8 mouse cellular contexts compared by ENCODE assay signal in the genomic region with DNA sequence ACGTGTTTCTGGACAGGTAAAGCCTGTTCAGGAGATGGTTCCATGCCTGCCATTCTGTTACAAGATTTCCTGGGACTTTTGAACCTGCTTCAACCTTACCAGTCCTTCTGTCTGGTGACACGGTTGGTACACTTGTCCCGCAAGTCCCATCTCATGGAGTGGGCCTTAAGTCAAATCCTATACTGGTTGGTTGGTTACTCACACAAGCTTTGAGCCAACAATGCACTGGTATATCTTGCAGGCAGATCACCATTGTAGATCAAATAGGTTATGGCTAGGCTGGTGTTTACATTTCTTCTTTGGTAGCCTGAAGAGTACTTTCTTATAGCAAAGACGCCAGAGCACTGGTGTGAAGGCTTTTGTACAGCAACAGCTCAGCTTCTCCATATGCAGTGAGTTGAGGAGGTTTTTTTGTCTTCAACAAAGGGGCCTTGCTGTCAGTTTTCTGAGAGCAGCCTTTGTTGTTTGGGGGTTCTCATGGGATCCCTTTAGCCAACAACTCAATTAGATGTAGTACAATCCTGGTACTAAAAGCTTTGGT. TPM values are rescaled to one million over a fixed set of nuclear protein-coding genes. Genes with fewer than 3 reads are reported as not detected.
DNase-seq lines count a peak whose midpoint lies in the region; ATAC-seq and TF ChIP-seq lines count a peak whose summit lies in the region.

No protein-coding gene starts in this region.

- 75% methylated on average over 4 of the region's 4 CpGs for WGBS in forebrain, embryonic 14.5 days
- 88% methylated on average over 4 of the region's 4 CpGs for WGBS in limb, embryonic 13.5 days
- WGBS in neural tube, embryonic 15.5 days = 86% methylated on average over 4 of the region's 4 CpGs
- WGBS in thymus, adult 2 months = 85% methylated on average over 4 of the region's 4 CpGs

- no peak for TF ChIP-seq CTCF in left cerebral cortex, adult 2 months (IDR thresholded peaks at IDR 0.05)
- TF ChIP-seq CTCF in thymus, adult 2 months (IDR thresholded peaks at IDR 0.05; ENCODE audit: borderline replicate concordance, control insufficient read depth, extremely low read depth, insufficient read depth, low read length, poor library complexity) = no peak

- H3K36me3 ChIP-seq in forebrain, embryonic 14.5 days (ENCODE audit: control insufficient read depth, insufficient read depth, low read length) = no peaks in the 10 kb centered on the region
- no peaks in the 10 kb centered on the region for H3K36me3 ChIP-seq in limb, embryonic 13.5 days
- H3K36me3 ChIP-seq in neural tube, embryonic 15.5 days = no peaks in the 10 kb centered on the region
- no peaks in the 10 kb centered on the region for H3K36me3 ChIP-seq in thymus, adult 2 months (ENCODE audit: control insufficient read depth, insufficient read depth, low read length)

- H3K9ac ChIP-seq in forebrain, embryonic 14.5 days (ENCODE audit: low read length) = peak overlapping the region; percentile 70
- peak overlapping the region; percentile 64 for H3K9ac ChIP-seq in limb, embryonic 13.5 days
- peak overlapping the region; percentile 58; the same call in 1 of the 2 replicates for H3K9ac ChIP-seq in neural tube, embryonic 15.5 days (replicated peaks)

- H3K4me3 ChIP-seq in left cerebral cortex, adult 2 months = peak overlapping the region; percentile 49
- H3K4me3 ChIP-seq in forebrain, embryonic 14.5 days (ENCODE audit: low read depth, low read length) = peak overlapping the region; percentile 34
- H3K4me3 ChIP-seq in limb, embryonic 13.5 days = peak overlapping the region; percentile 51
- H3K4me3 ChIP-seq in neural tube, embryonic 15.5 days (replicated peaks) = peak overlapping the region; percentile 44
- no peak overlapping the region for H3K4me3 ChIP-seq in thymus, adult 2 months (ENCODE audit: control insufficient read depth, insufficient read depth, low read length)

- no peaks in the 10 kb centered on the region for H3K4me1 ChIP-seq in forebrain, embryonic 14.5 days (ENCODE audit: control insufficient read depth, insufficient read depth, low read length)
- H3K4me1 ChIP-seq in limb, embryonic 13.5 days = no peaks in the 10 kb centered on the region
- H3K4me1 ChIP-seq in neural tube, embryonic 15.5 days = peaks cover 4% of the 10 kb centered on the region; the same call in 1 of the 2 replicates
- H3K4me1 ChIP-seq in thymus, adult 2 months (replicated peaks; ENCODE audit: control insufficient read depth, insufficient read depth, low read length) = no peaks in the 10 kb centered on the region

- no peaks in the 10 kb centered on the region for H3K27me3 ChIP-seq in forebrain, embryonic 14.5 days (replicated peaks; ENCODE audit: control insufficient read depth, insufficient read depth, low read length)
- H3K27me3 ChIP-seq in limb, embryonic 13.5 days = peaks cover 17% of the 10 kb centered on the region; the same call in 1 of the 2 replicates
- H3K27me3 ChIP-seq in neural tube, embryonic 15.5 days (replicated peaks) = no peaks in the 10 kb centered on the region
- H3K27me3 ChIP-seq in thymus, adult 2 months (ENCODE audit: control insufficient read depth, insufficient read depth, low read length) = no peaks in the 10 kb centered on the region; the same call in 1 of the 2 replicates

- DNase-seq in left cerebral cortex, adult 2 months (ENCODE audit: extremely low spot score in 1 of 2, low spot score in 2 of 2) = peak in 1 of 2 experiments; percentile 11
- DNase-seq in left cerebral cortex, postnatal 4 days = no peak
- DNase-seq in forebrain, embryonic 14.5 days (ENCODE audit: low spot score) = no peak
- DNase-seq in thymus, adult 2 months = no peak
- DNase-seq in layer of hippocampus, adult 9-10 months (ENCODE audit: low spot score) = no peak
- no peak for DNase-seq in urinary bladder, postnatal 36 days (ENCODE audit: low spot score in 2 of 2)

- no peak overlapping the region for H3K27ac ChIP-seq in left cerebral cortex, adult 2 months
- H3K27ac ChIP-seq in forebrain, embryonic 14.5 days (ENCODE audit: low read depth, low read length) = no peak overlapping the region
- H3K27ac ChIP-seq in limb, embryonic 13.5 days = no peak overlapping the region
- peak overlapping the region; percentile 74 for H3K27ac ChIP-seq in neural tube, embryonic 15.5 days (replicated peaks)
- H3K27ac ChIP-seq in thymus, adult 2 months (ENCODE audit: control insufficient read depth, insufficient read depth, low read length) = no peak overlapping the region

- peak overlapping the region; percentile 60 for H3K4me2 ChIP-seq in forebrain, embryonic 14.5 days (ENCODE audit: low read length)
- H3K4me2 ChIP-seq in limb, embryonic 13.5 days (replicated peaks) = peak overlapping the region; percentile 76
- H3K4me2 ChIP-seq in neural tube, embryonic 15.5 days = peak overlapping the region; percentile 78

- TF ChIP-seq POLR2A in thymus, adult 2 months (IDR thresholded peaks at IDR 0.05; ENCODE audit: control insufficient read depth, extremely low read depth, insufficient read depth, low read length, poor library complexity) = no peak

- intact Hi-C loops in left cerebral cortex, adult 2 months (cut with DNase I) = no loop called here
- intact Hi-C loops in left cerebral cortex, postnatal 4 days (cut with DNase I) = no loop called here

- ATAC-seq in forebrain, embryonic 14.5 days = peak; percentile 49; the same call in 1 of the 2 replicates
- ATAC-seq in limb, embryonic 13.5 days (ENCODE audit: low FRiP score, low read depth) = no peak; the same call in 1 of the 2 replicates
- peak; percentile 54 for ATAC-seq in neural tube, embryonic 15.5 days (ENCODE audit: low FRiP score)

- H3K9me3 ChIP-seq in forebrain, embryonic 14.5 days (replicated peaks; ENCODE audit: control insufficient read depth, low read length) = no peaks in the 10 kb centered on the region
- no peaks in the 10 kb centered on the region for H3K9me3 ChIP-seq in limb, embryonic 13.5 days
- H3K9me3 ChIP-seq in neural tube, embryonic 15.5 days (replicated peaks) = no peaks in the 10 kb centered on the region

RNA-seq across cellular contexts. Expression of gene Uqcrc2, which starts 37.7 kb away (rescaled TPM):
- 100 to 1,000 TPM; 234 to 239 TPM for total RNA-seq in left cerebral cortex, adult 2 months (2021)
- 100 to 1,000 TPM; 187 to 198 TPM for total RNA-seq in left cerebral cortex, postnatal 4 days (2021)
- 268 and 275 TPM in 2 replicates for polyA plus RNA-seq in forebrain, embryonic 14.5 days (2014; fragmentation: Nextera tagmentation; extraction: Ambion mirVana)
- 182 and 189 TPM in 2 replicates for polyA plus RNA-seq in limb, embryonic 13.5 days (2015; fragmentation: Nextera tagmentation; extraction: Ambion mirVana)
- polyA plus RNA-seq in neural tube, embryonic 15.5 days (2015; fragmentation: Nextera tagmentation; extraction: Ambion mirVana) = 244 and 245 TPM in 2 replicates
- 70.4 and 89.4 TPM in 2 replicates for polyA plus RNA-seq in thymus, adult 2 months (2012; rRNA removed)
